Mouse (Mus musculus): ENCODE data around the gene Gmds. TPM values are rescaled to one million over a fixed set of nuclear protein-coding genes. Genes with fewer than 3 reads are reported as not detected.

Gmds gene
- polyA plus RNA-seq (2015; fragmentation: Nextera tagmentation; extraction: Ambion mirVana): 26.5 and 27.3 TPM in 2 replicates

- Histone ChIP-seq H3K9me3 (no peaks in the 10 kb centered on the region), H3K4me3 (replicated peaks) (peak within 1 kb of the TSS; percentile 79), H3K36me3 (peaks cover 3% of the 10 kb centered on the region), H3K4me1 (replicated peaks) (peaks cover 10% of the 10 kb centered on the region), H3K27ac (peak within 1 kb of the TSS; percentile 74), H3K4me2 (replicated peaks) (peak within 1 kb of the TSS; percentile 88), H3K9ac (replicated peaks) (peak within 1 kb of the TSS; percentile 88), H3K27me3 (no peaks in the 10 kb centered on the region)
- WGBS: 4% methylated on average over 49 of the region's 55 CpGs
- ATAC-seq: peak; percentile 100
These were observed at the start of gene Gmds for GRCm38 (mm10) chr13:32338513-32339365. Gene Gmds (minus strand): TSS chr13:32338740.

GRCm38 (mm10) chr13:32385421-32386092, 47.0 kb upstream of the Gmds start:
- Histone ChIP-seq H3K36me3 (no peaks in the 10 kb centered on the region), H3K4me2 (replicated peaks) (no peak overlapping the region), H3K4me3 (replicated peaks) (no peak overlapping the region), H3K9me3 (no peaks in the 10 kb centered on the region), H3K4me1 (replicated peaks) (no peaks in the 10 kb centered on the region), H3K9ac (replicated peaks) (no peak overlapping the region), H3K27me3 (no peaks in the 10 kb centered on the region), H3K27ac (no peak overlapping the region)
- 76% methylated on average over 4 of the region's 4 CpGs for WGBS
- no peak for ATAC-seq

DNA sequence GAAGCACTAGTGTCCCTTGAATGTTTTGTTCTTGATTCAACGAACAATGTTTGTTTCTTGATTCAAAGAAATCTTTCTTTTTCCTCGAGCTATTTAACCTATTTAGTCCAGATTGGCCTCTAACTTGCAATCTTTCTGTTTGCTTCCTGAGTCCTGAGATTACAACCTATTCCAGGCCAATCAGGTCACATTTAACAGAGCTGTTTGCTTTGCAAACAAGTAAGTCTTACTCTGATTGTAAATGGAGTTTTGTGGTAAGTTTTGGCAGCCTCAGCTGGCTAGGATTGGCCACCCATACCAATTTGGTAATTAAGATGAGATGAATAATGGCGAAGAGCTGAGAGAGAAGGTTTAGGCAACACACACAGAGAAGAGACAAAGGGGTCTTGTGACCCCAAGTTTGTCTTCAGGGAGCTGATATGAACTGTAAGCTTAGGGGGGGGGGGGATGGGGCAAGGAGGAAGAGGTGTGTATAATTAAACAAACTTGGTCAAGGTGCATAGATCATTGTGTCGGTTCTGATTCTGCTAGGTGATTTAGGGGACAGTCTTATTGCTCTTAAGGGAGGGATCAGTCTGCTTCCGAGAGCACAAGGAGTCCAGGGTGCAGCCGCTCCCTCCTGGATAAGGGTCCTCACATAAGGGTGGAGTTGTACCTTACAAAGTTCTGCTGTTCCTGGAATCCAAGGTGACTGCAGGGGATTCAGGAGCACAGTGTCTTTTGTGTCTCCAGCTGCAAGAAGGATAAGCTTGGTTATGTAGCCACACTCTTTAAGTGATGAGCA, 43.9 kb upstream of the Gmds start:
- no peak for ATAC-seq
- Histone ChIP-seq H3K4me2 (replicated peaks) (no peak overlapping the region), H3K4me1 (replicated peaks) (no peaks in the 10 kb centered on the region), H3K27ac (no peak overlapping the region), H3K9me3 (no peaks in the 10 kb centered on the region), H3K4me3 (replicated peaks) (no peak overlapping the region), H3K27me3 (no peaks in the 10 kb centered on the region), H3K9ac (replicated peaks) (no peak overlapping the region), H3K36me3 (no peaks in the 10 kb centered on the region)
- WGBS: 79% methylated on average over 6 of the region's 6 CpGs

- 81% methylated on average over 1 of the region's 1 CpGs for whole genome bisulfite sequencing
- H3K27me3 ChIP-seq: no peaks in the 10 kb centered on the region
- no peak overlapping the region for H3K4me2 ChIP-seq (replicated peaks)
- ATAC-seq: no peak
- H3K4me1 ChIP-seq (replicated peaks): no peaks in the 10 kb centered on the region
- H3K9ac ChIP-seq (replicated peaks): no peak overlapping the region
- H3K36me3 ChIP-seq: no peaks in the 10 kb centered on the region
- H3K27ac ChIP-seq: no peak overlapping the region
- no peak overlapping the region for H3K4me3 ChIP-seq (replicated peaks)
- H3K9me3 ChIP-seq: peaks cover 4% of the 10 kb centered on the region
These were observed 40.1 kb upstream of the Gmds start for GRCm38 (mm10) chr13:32378634-32379033.

GRCm38 (mm10) chr13:32372531-32372883, 34.0 kb upstream of the Gmds start:
- 79% methylated on average over 2 of the region's 2 CpGs for WGBS
- no peak for ATAC-seq
- H3K9me3 ChIP-seq: peaks cover 4% of the 10 kb centered on the region
- H3K4me3 ChIP-seq (replicated peaks): no peak overlapping the region
- H3K4me1 ChIP-seq (replicated peaks): no peaks in the 10 kb centered on the region
- no peak overlapping the region for H3K27ac ChIP-seq
- no peak overlapping the region for H3K9ac ChIP-seq (replicated peaks)
- H3K27me3 ChIP-seq: no peaks in the 10 kb centered on the region
- H3K4me2 ChIP-seq (replicated peaks): no peak overlapping the region
- H3K36me3 ChIP-seq: no peaks in the 10 kb centered on the region

DNA sequence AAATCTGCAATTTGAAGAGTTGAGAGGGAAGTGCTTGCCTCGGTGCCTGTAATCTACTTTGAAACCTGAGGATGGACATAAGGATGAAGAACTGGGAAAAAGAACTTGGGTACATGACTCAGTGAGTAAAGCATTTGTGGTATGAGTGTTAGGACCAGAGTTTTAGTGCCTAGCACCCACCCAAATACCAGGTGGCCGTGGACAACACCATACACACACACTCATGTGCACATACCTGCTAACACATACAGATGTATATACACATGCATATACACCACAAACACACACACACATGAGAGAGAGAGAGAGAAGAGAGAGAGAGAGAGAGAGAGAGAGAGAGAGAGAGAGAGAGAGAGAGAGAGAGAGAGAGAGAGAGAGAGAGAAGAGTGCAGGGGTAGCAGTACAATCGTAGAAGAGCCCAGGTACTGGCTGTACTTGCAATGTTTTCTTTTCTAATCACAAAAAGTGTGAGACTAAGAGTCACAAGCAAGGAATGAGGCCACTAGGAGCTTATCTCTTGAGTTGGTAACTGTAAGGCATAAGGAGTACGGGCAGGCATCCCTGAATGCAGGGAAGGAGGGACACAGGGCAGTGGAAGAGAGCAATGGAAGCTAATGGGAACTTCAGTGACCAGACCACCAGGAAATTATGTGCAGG, 33.5 kb upstream of the Gmds start:
- no peaks in the 10 kb centered on the region for H3K27me3 ChIP-seq
- peaks cover 4% of the 10 kb centered on the region for H3K9me3 ChIP-seq
- no peaks in the 10 kb centered on the region for H3K4me1 ChIP-seq (replicated peaks)
- no peak overlapping the region for H3K9ac ChIP-seq (replicated peaks)
- H3K4me2 ChIP-seq (replicated peaks): no peak overlapping the region
- H3K4me3 ChIP-seq (replicated peaks): no peak overlapping the region
- H3K36me3 ChIP-seq: no peaks in the 10 kb centered on the region
- WGBS: 86% methylated on average over 4 of the region's 4 CpGs
- no peak overlapping the region for H3K27ac ChIP-seq
- ATAC-seq: no peak

- Histone ChIP-seq H3K4me2 (replicated peaks) (no peak overlapping the region), H3K4me1 (replicated peaks) (no peaks in the 10 kb centered on the region), H3K4me3 (replicated peaks) (no peak overlapping the region), H3K27me3 (no peaks in the 10 kb centered on the region), H3K9me3 (no peaks in the 10 kb centered on the region), H3K9ac (replicated peaks) (no peak overlapping the region), H3K27ac (no peak overlapping the region), H3K36me3 (no peaks in the 10 kb centered on the region)
- no peak for ATAC-seq
- 86% methylated on average over 7 of the region's 7 CpGs for WGBS
These were observed 32.2 kb upstream of the Gmds start for GRCm38 (mm10) chr13:32370751-32371150.

DNA sequence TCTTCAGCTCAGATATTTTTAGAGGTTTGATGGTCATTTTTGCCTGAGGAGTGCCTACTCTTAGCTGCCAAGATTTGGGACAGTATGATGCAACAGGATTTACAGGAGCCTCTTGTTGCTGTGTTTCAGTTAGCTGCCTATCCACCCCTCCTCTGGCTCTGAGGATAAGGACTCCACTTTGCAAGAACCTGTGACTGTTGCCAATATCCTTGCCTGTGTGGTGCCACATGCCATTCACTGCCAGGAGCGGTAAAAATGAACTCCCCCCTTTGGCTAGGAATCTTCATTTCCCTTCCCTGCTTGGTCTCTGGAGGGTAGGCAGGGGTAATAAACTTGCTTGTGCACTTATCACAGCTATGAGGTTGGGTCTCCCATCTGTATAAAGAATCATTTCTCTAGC, 31.6 kb upstream of the Gmds start:
- Histone ChIP-seq H3K4me1 (replicated peaks) (no peaks in the 10 kb centered on the region), H3K4me3 (replicated peaks) (no peak overlapping the region), H3K27ac (no peak overlapping the region), H3K9me3 (no peaks in the 10 kb centered on the region), H3K27me3 (no peaks in the 10 kb centered on the region), H3K4me2 (replicated peaks) (no peak overlapping the region), H3K9ac (replicated peaks) (no peak overlapping the region), H3K36me3 (no peaks in the 10 kb centered on the region)
- WGBS: 89% methylated on average over 1 of the region's 1 CpGs
- no peak for ATAC-seq

DNA sequence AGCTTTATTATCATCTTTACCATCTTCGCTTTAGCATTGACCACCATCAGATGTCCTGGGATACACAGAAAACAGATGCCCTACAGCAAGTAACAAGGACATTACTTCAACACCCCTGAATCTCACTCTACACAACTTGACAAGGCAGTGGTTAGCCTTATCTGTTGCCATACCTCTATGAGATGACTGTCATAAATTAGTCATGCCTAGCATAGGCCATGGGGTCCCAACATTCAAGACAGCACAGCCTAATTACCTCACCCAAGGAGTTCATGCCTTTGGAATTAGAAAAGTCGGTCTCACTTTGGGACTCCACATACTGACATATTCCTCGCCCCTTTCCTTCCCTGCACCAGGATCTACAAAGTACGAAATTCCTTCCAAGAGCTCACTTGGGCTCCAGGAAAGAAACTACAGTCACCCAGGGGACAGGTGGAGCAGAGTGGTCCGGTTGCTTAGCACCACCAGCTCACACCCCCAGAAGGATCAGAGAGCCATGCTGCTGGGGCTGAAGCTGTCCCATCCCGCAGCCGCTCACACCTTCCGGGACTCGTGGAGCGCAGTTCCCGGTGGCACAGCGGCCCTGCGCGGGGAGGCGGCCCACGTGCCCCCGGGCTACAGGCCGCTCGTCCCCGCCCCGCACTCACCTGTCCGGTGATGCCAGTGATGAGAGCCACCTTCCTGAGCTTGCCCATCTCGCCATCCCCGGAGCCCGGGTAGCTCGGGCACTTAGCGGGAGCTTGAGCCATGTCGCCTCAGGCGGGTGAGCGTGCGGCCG, 616 bp downstream of the Gmds start:
- H3K27ac ChIP-seq: peak overlapping the region; percentile 74

DNA sequence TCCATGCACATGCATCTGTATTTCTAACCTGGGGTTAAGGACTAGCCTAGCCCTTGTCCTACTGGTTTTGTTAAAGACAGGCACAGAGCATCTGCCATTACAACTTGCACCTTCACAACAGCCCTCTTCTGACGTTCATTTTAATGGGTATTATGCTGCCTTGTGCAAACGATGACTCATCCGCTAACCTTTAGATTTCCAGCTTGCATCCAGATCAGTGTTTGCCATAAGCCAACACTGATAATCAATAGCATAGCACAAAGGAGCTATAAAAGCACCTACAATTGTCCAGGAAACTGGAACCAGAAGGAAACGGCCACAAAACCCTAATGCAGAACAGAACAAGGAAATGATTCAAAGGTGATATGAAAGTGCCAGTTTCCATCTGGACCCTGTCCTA, 20.2 kb downstream of the Gmds start:
- WGBS: 84% methylated on average over 4 of the region's 4 CpGs
- Histone ChIP-seq H3K27me3 (no peaks in the 10 kb centered on the region), H3K9ac (replicated peaks) (no peak overlapping the region), H3K27ac (no peak overlapping the region), H3K36me3 (no peaks in the 10 kb centered on the region), H3K4me3 (replicated peaks) (no peak overlapping the region), H3K4me1 (replicated peaks) (no peaks in the 10 kb centered on the region), H3K4me2 (replicated peaks) (no peak overlapping the region), H3K9me3 (no peaks in the 10 kb centered on the region)
- no peak for ATAC-seq

More for the DNA sequence above, 616 bp downstream of the Gmds start:
- Histone ChIP-seq H3K4me1 (replicated peaks) (peaks cover 10% of the 10 kb centered on the region), H3K36me3 (no peaks in the 10 kb centered on the region), H3K4me3 (replicated peaks) (peak overlapping the region; percentile 79), H3K27me3 (no peaks in the 10 kb centered on the region), H3K9me3 (no peaks in the 10 kb centered on the region), H3K9ac (replicated peaks) (peak overlapping the region; percentile 88), H3K4me2 (replicated peaks) (peak overlapping the region; percentile 88)
- peak; percentile 6 for ATAC-seq
- 5% methylated on average over 32 of the region's 32 CpGs for WGBS

GRCm38 (mm10) chr13:32317354-32317753, 21.2 kb downstream of the Gmds start:
- Histone ChIP-seq H3K9ac (replicated peaks) (no peak overlapping the region), H3K36me3 (no peaks in the 10 kb centered on the region), H3K4me3 (replicated peaks) (no peak overlapping the region), H3K27ac (no peak overlapping the region), H3K4me2 (replicated peaks) (no peak overlapping the region), H3K27me3 (no peaks in the 10 kb centered on the region), H3K4me1 (replicated peaks) (no peaks in the 10 kb centered on the region), H3K9me3 (no peaks in the 10 kb centered on the region)
- ATAC-seq: no peak
- WGBS: 93% methylated on average over 3 of the region's 3 CpGs
